In genomic region chr6:124930754-124931524, GRCm38 (mm10) we compare ENCODE assay signal across 8 mouse cellular contexts. TPM values are rescaled to one million over a fixed set of nuclear protein-coding genes. Genes with fewer than 3 reads are reported as not detected.
DNase-seq lines count a peak whose midpoint lies in the region; ATAC-seq and TF ChIP-seq lines count a peak whose summit lies in the region.

Gene Mlf2 (plus strand): TSS chr6:124931386.

- peak within 1 kb of the TSS; percentile 86 for H3K9ac ChIP-seq in lung, postnatal 0 days (replicated peaks; ENCODE audit: low read depth)

- H3K27me3 ChIP-seq in hindbrain, embryonic 10.5 days (ENCODE audit: insufficient read depth, poor library complexity, severe bottlenecking), result no peaks in the 10 kb centered on the region
- H3K27me3 ChIP-seq in lung, postnatal 0 days (replicated peaks; ENCODE audit: insufficient read depth, low read length), result no peaks in the 10 kb centered on the region

- WGBS in hindbrain, embryonic 10.5 days, result 1% methylated on average over 58 of the region's 64 CpGs
- WGBS in lung, postnatal 0 days, result under 1% methylated on average over 46 of the region's 64 CpGs

- peak within 1 kb of the TSS; percentile 95 for H3K27ac ChIP-seq in hindbrain, embryonic 10.5 days
- H3K27ac ChIP-seq in lung, postnatal 0 days (ENCODE audit: low read length), result peak within 1 kb of the TSS; percentile 96

- peak; percentile 84 for TF ChIP-seq EP300 in lung, postnatal 0 days (IDR thresholded peaks at IDR 0.05)

- DNase-seq in MEL-GATA-1-ER (ENCODE audit: extremely low read depth, low read depth), result peak; percentile 90
- DNase-seq in cerebellum, adult 8-10 months, result peak; percentile 100
- peak; percentile 98 for DNase-seq in hindbrain, embryonic 10.5 days (ENCODE audit: low spot score)
- DNase-seq in layer of hippocampus, adult 9-11 months, result peak; percentile 98
- DNase-seq in lung, postnatal 0 days (ENCODE audit: low spot score), result peak; percentile 99
- peak; percentile 99 for DNase-seq in ovary, postnatal 14 days (ENCODE audit: low spot score)
- DNase-seq in thymus, postnatal 14 days, result peak; percentile 99

- peak; percentile 87 for ATAC-seq in frontal cortex, adult (ENCODE audit: low TSS enrichment)
- ATAC-seq in lung, postnatal 0 days, result peak; percentile 91

- peaks cover 36% of the 10 kb centered on the region for H3K36me3 ChIP-seq in hindbrain, embryonic 10.5 days
- peaks cover 15% of the 10 kb centered on the region; the same call in 1 of the 2 replicates for H3K36me3 ChIP-seq in lung, postnatal 0 days (ENCODE audit: insufficient read depth, low read length)

- H3K4me2 ChIP-seq in lung, postnatal 0 days (replicated peaks; ENCODE audit: low read depth, low read length), result peak within 1 kb of the TSS; percentile 71

- peak; percentile 99 for TF ChIP-seq CTCF in lung, postnatal 0 days (IDR thresholded peaks at IDR 0.05)

- H3K4me3 ChIP-seq in hindbrain, embryonic 10.5 days, result peak within 1 kb of the TSS; percentile 88
- peak within 1 kb of the TSS; percentile 79 for H3K4me3 ChIP-seq in lung, postnatal 0 days (ENCODE audit: low read depth, low read length)

- peaks cover 40% of the 10 kb centered on the region for H3K4me1 ChIP-seq in hindbrain, embryonic 10.5 days (replicated peaks)
- H3K4me1 ChIP-seq in lung, postnatal 0 days (ENCODE audit: insufficient read depth, low read depth, low read length), result peaks cover 12% of the 10 kb centered on the region

- H3K9me3 ChIP-seq in hindbrain, embryonic 10.5 days, result 0 out of 2 replicates have a peak, but pooled peaks cover 3% of the 10 kb centered on the region
- no peaks in the 10 kb centered on the region for H3K9me3 ChIP-seq in lung, postnatal 0 days (ENCODE audit: low read length)

RNA-seq across cellular contexts. Expression of gene Mlf2, which starts in this region (rescaled TPM):
- polyA plus RNA-seq in hindbrain, embryonic 10.5 days (2016; fragmentation: Nextera tagmentation; extraction: Ambion mirVana), result 417 and 499 TPM in 2 replicates
- polyA plus RNA-seq in lung, postnatal 0 days (2015; fragmentation: Nextera tagmentation; extraction: Ambion mirVana), result 289 and 300 TPM in 2 replicates

Comparison
In these comparisons a context has a peak if more than half of its experiments do, and no peak if none do; other contexts are left out.
1. Peak in every context shown above with its lines: DNase-seq, ATAC-seq, H3K4me3 ChIP-seq and H3K27ac ChIP-seq.